Mouse (Mus musculus) intestine, embryonic 14.5 days (tissue): Measurements from ENCODE around the gene Kdelr1. TPM values are rescaled to one million over a fixed set of nuclear protein-coding genes. Genes with fewer than 3 reads are reported as not detected.

Experiments used
- polyA plus RNA-seq: library from polyadenylated mRNA; unstranded; fragments of >200 nt; fragmentation: Nextera tagmentation; extraction: Ambion mirVana; gene quantifications from 2 replicates; pipeline ENCODE4 v1.2.1, GENCODE M21; 2014

Kdelr1 gene
- polyA plus RNA-seq, 1 experiment from 2014 or later: 124 TPM

Other genes starting within 250 kb of the Kdelr1 start
- gene Rasip1, start 245.3 kb upstream of the Kdelr1 start, polyA plus RNA-seq: 7.7 and 9.1 TPM in 2 replicates
- 5.1 and 6.8 TPM in 2 replicates for gene Mamstr, start 232.8 kb upstream of the Kdelr1 start, polyA plus RNA-seq
- gene Fut2, start 206.4 kb upstream of the Kdelr1 start, polyA plus RNA-seq: 7.9 and 8.3 TPM in 2 replicates
- gene Ntn5, start 188.8 kb upstream of the Kdelr1 start, polyA plus RNA-seq: 0.80 and 0.83 TPM in 2 replicates
- 4.8 and 6.0 TPM in 2 replicates for gene Sec1, start 178.4 kb upstream of the Kdelr1 start, polyA plus RNA-seq
- 7.3 and 8.2 TPM in 2 replicates for gene Car11, start 172.9 kb upstream of the Kdelr1 start, polyA plus RNA-seq
- gene Dbp, start 167.7 kb upstream of the Kdelr1 start, polyA plus RNA-seq: 3.7 and 4.0 TPM in 2 replicates
- gene Rpl18, start 157.3 kb upstream of the Kdelr1 start, polyA plus RNA-seq: 1,434 and 1,450 TPM in 2 replicates
- 27.3 and 28.1 TPM in 2 replicates for gene Sphk2, start 154.8 kb upstream of the Kdelr1 start, polyA plus RNA-seq
- 4.1 and 5.8 TPM in 2 replicates for gene Fam83e, start 151.6 kb upstream of the Kdelr1 start, polyA plus RNA-seq
- gene Spaca4, start 147.0 kb upstream of the Kdelr1 start, polyA plus RNA-seq: 0.45 TPM in 1 of 2 replicates, not detected in the other
- 1.5 and 1.9 TPM in 2 replicates for gene Lmtk3, start 89.0 kb upstream of the Kdelr1 start, polyA plus RNA-seq
- 1.2 and 2.3 TPM in 2 replicates for gene Sult2b1, start 88.1 kb upstream of the Kdelr1 start, polyA plus RNA-seq
- 91.9 and 95.5 TPM in 2 replicates for gene Cyth2, start 58.2 kb upstream of the Kdelr1 start, polyA plus RNA-seq
- 1.2 and 1.5 TPM in 2 replicates for gene Kcnj14, start 48.0 kb upstream of the Kdelr1 start, polyA plus RNA-seq
- 86.9 and 95.1 TPM in 2 replicates for gene Grwd1, start 41.8 kb upstream of the Kdelr1 start, polyA plus RNA-seq
- gene Grin2d, start 5.6 kb downstream of the Kdelr1 start, polyA plus RNA-seq: 0.24 and 0.37 TPM in 2 replicates
- gene Syngr4, start 23.9 kb downstream of the Kdelr1 start, polyA plus RNA-seq: 0.99 and 1.0 TPM in 2 replicates
- 3.9 and 4.3 TPM in 2 replicates for gene Tmem143, start 24.2 kb downstream of the Kdelr1 start, polyA plus RNA-seq
- 204 and 220 TPM in 2 replicates for gene Emp3, start 48.6 kb downstream of the Kdelr1 start, polyA plus RNA-seq
- gene Ccdc114, start 51.3 kb downstream of the Kdelr1 start, polyA plus RNA-seq: 3.5 and 4.3 TPM in 2 replicates
- 1.5 and 2.4 TPM in 2 replicates for gene Abcc6, start 157.5 kb downstream of the Kdelr1 start, polyA plus RNA-seq
- gene Nomo1, start 160.9 kb downstream of the Kdelr1 start, polyA plus RNA-seq: 39.3 and 48.2 TPM in 2 replicates
- gene Kcnj11, start 228.0 kb downstream of the Kdelr1 start, polyA plus RNA-seq: 0.27 and 0.61 TPM in 2 replicates